Mouse (Mus musculus) G1E (cell line): ENCODE data around the gene Gfy. TPM values are rescaled to one million over a fixed set of nuclear protein-coding genes. Genes with fewer than 3 reads are reported as not detected.

Source experiments
- ATAC-seq: 2 replicates; pipeline ENCODE4 v1.8.0; 2016; ENCODE audit warnings: mild to moderate bottlenecking; ENCODE audit not compliant: insufficient number of reproducible peaks, poor library complexity, low FRiP score, severe bottlenecking; ENCODE audit errors: extremely low read depth
- DNase-seq: peaks from one replicate; pipeline ENCODE4 v3.0.0; 2012; ENCODE audit warnings: low spot score
- H3K27me3 ChIP-seq: 2 replicates; pipeline ENCODE4 v1.6.1; 2012; ENCODE audit warnings: mild to moderate bottlenecking, low read length, inconsistent platforms; ENCODE audit not compliant: insufficient read depth
- H3K36me3 ChIP-seq: replicated peaks from 2 replicates; pipeline ENCODE3; 2012; ENCODE audit warnings: mild to moderate bottlenecking, inconsistent platforms
- H3K4me1 ChIP-seq: 2 replicates; pipeline ENCODE4 v1.6.1; 2012; ENCODE audit warnings: low read depth, low read length, inconsistent platforms, mixed read lengths; ENCODE audit not compliant: insufficient read depth
- H3K4me3 ChIP-seq: 2 replicates; pipeline ENCODE4 v1.5.1; 2012; ENCODE audit warnings: low read depth, mild to moderate bottlenecking, inconsistent platforms, low read length, moderate library complexity, mixed read lengths
- H3K9me3 ChIP-seq: replicated peaks from 2 replicates; pipeline ENCODE4 v1.6.1; 2012; ENCODE audit warnings: inconsistent platforms
- CTCF ChIP-seq: IDR thresholded peaks from 2 replicates; pipeline ENCODE4 v1.5.1; 2012; ENCODE audit warnings: low read depth, low read length, inconsistent platforms, mixed read lengths
- GATA1 ChIP-seq: IDR thresholded peaks from 2 replicates; pipeline ENCODE4 v1.6.1; 2012; ENCODE audit warnings: borderline replicate concordance, low read length, inconsistent platforms, mixed read lengths
- GATA2 ChIP-seq: IDR thresholded peaks from 2 replicates; pipeline ENCODE4 v1.6.1; 2012; ENCODE audit warnings: low read depth, low read length, inconsistent platforms, borderline replicate concordance
- POLR2AphosphoS5 ChIP-seq: IDR thresholded peaks from 2 replicates; pipeline ENCODE4 v1.6.1; 2012; ENCODE audit warnings: low read depth, low read length, inconsistent platforms; ENCODE audit not compliant: insufficient replicate concordance
- TAL1 ChIP-seq: conservative IDR thresholded peaks from 2 replicates; pipeline ENCODE4 v1.6.1; 2012; ENCODE audit warnings: low read depth, low read length, inconsistent platforms, mixed read lengths
- polyA plus RNA-seq: library from polyadenylated mRNA; stranded (reverse); fragments of >175 nt; gene quantifications from 2 replicates; pipeline ENCODE4 v1.2.3, GENCODE M21; 2012
- total RNA-seq, 2 experiments: library from RNA; stranded (forward) in 1 of 2; stranded (reverse) in 1 of 2; fragments of 200-1000 nt in 1 of 2; fragments of >200 nt in 1 of 2; fragmentation: Nextera tagmentation in 1 of 2; gene quantifications; 2 replicates each; pipeline ENCODE4 v1.2.3; 2014 to 2017

Gene Gfy
- total and polyA plus RNA-seq, 3 experiments = 0.05 TPM; not detected in 2

- DNase-seq (no peak), ATAC-seq (no peak)
- Histone ChIP-seq H3K4me1 (peaks cover 66% of the 10 kb centered on the region), H3K9me3 (no peaks in the 10 kb centered on the region), H3K27me3 (no peaks in the 10 kb centered on the region), H3K4me3 (peak overlapping the region; percentile 93), H3K36me3 (peaks cover 71% of the 10 kb centered on the region)
- TF ChIP-seq GATA1 = no peak
These were observed 51.6 kb downstream of the Gfy start for GRCm38 (mm10) chr7:45127700-45128224.

- ATAC-seq (no peak), DNase-seq (no peak)
- Histone ChIP-seq H3K27me3 (no peaks in the 10 kb centered on the region), H3K4me3 (peak overlapping the region; percentile 93), H3K4me1 (peaks cover 66% of the 10 kb centered on the region), H3K9me3 (no peaks in the 10 kb centered on the region), H3K36me3 (peaks cover 71% of the 10 kb centered on the region)
- TF ChIP-seq GATA2 = no peak
- TF ChIP-seq POLR2AphosphoS5 = no peak
- no peak for TF ChIP-seq GATA1
- no peak for TF ChIP-seq TAL1
- TF ChIP-seq CTCF = no peak
These were observed 52.3 kb downstream of the Gfy start for GRCm38 (mm10) chr7:45126844-45127699.

Other genes starting within 250 kb of the Gfy start
Only the 20 nearest of the 34 such genes appear.
- gene Prr12, start 126.7 kb downstream of the Gfy start, total RNA-seq (2014; fragmentation: Nextera tagmentation) = 36.7 and 42.4 TPM in 2 replicates
- 1.6 and 2.0 TPM in 2 replicates for gene Prr12, start 126.7 kb downstream of the Gfy start, total RNA-seq (2017)
- gene Prr12, start 126.7 kb downstream of the Gfy start, polyA plus RNA-seq = 91.6 and 98.4 TPM in 2 replicates
- 43.6 and 49.1 TPM in 2 replicates for gene Nosip, start 117.1 kb downstream of the Gfy start, total RNA-seq (2014; fragmentation: Nextera tagmentation)
- 38.9 and 49.4 TPM in 2 replicates for gene Nosip, start 117.1 kb downstream of the Gfy start, total RNA-seq (2017)
- gene Nosip, start 117.1 kb downstream of the Gfy start, polyA plus RNA-seq = 104 and 110 TPM in 2 replicates
- 11.5 and 17.8 TPM in 2 replicates for gene Prrg2, start 116.9 kb downstream of the Gfy start, total RNA-seq (2014; fragmentation: Nextera tagmentation)
- 6.8 and 9.5 TPM in 2 replicates for gene Prrg2, start 116.9 kb downstream of the Gfy start, total RNA-seq (2017)
- gene Prrg2, start 116.9 kb downstream of the Gfy start, polyA plus RNA-seq = 34.7 and 38.8 TPM in 2 replicates
- 0.49 TPM in 1 of 2 replicates, not detected in the other for gene Rcn3, start 87.3 kb downstream of the Gfy start, total RNA-seq (2014; fragmentation: Nextera tagmentation)
- gene Rcn3, start 87.3 kb downstream of the Gfy start, total RNA-seq (2017) = not detected in 2 replicates
- gene Rcn3, start 87.3 kb downstream of the Gfy start, polyA plus RNA-seq = 0.31 and 0.33 TPM in 2 replicates
- gene Fcgrt, start 75.7 kb downstream of the Gfy start, total RNA-seq (2014; fragmentation: Nextera tagmentation) = not detected in 2 replicates
- gene Fcgrt, start 75.7 kb downstream of the Gfy start, total RNA-seq (2017) = not detected in 2 replicates
- not detected in 2 replicates for gene Fcgrt, start 75.7 kb downstream of the Gfy start, polyA plus RNA-seq
- gene Rps11, start 55.1 kb downstream of the Gfy start, total RNA-seq (2014; fragmentation: Nextera tagmentation) = 916 and 1,000 TPM in 2 replicates
- 1,298 and 1,329 TPM in 2 replicates for gene Rps11, start 55.1 kb downstream of the Gfy start, total RNA-seq (2017)
- 151 and 217 TPM in 2 replicates for gene Rps11, start 55.1 kb downstream of the Gfy start, polyA plus RNA-seq
- gene Rpl13a, start 50.8 kb downstream of the Gfy start, total RNA-seq (2014; fragmentation: Nextera tagmentation) = 1,386 and 1,478 TPM in 2 replicates
- 2,356 and 2,406 TPM in 2 replicates for gene Rpl13a, start 50.8 kb downstream of the Gfy start, total RNA-seq (2017)
- gene Rpl13a, start 50.8 kb downstream of the Gfy start, polyA plus RNA-seq = 5,469 and 6,084 TPM in 2 replicates
- gene Gm45713, start 43.3 kb downstream of the Gfy start, total RNA-seq (2014; fragmentation: Nextera tagmentation) = not detected in 2 replicates
- gene Gm45713, start 43.3 kb downstream of the Gfy start, total RNA-seq (2017) = 0.16 and 0.23 TPM in 2 replicates
- 1.0 and 1.3 TPM in 2 replicates for gene Gm45713, start 43.3 kb downstream of the Gfy start, polyA plus RNA-seq
- gene Flt3l, start 43.1 kb downstream of the Gfy start, total RNA-seq (2014; fragmentation: Nextera tagmentation) = 75.7 and 76.5 TPM in 2 replicates
- 41.0 and 48.6 TPM in 2 replicates for gene Flt3l, start 43.1 kb downstream of the Gfy start, total RNA-seq (2017)
- gene Flt3l, start 43.1 kb downstream of the Gfy start, polyA plus RNA-seq = 31.7 and 38.8 TPM in 2 replicates
- gene Pih1d1, start 25.3 kb downstream of the Gfy start, total RNA-seq (2014; fragmentation: Nextera tagmentation) = 82.8 and 124 TPM in 2 replicates
- 60.9 and 68.4 TPM in 2 replicates for gene Pih1d1, start 25.3 kb downstream of the Gfy start, total RNA-seq (2017)
- gene Pih1d1, start 25.3 kb downstream of the Gfy start, polyA plus RNA-seq = 46.4 TPM in 2 replicates
- gene Aldh16a1, start 25.0 kb downstream of the Gfy start, total RNA-seq (2014; fragmentation: Nextera tagmentation) = 19.6 and 26.3 TPM in 2 replicates
- gene Aldh16a1, start 25.0 kb downstream of the Gfy start, total RNA-seq (2017) = 33.8 and 34.7 TPM in 2 replicates
- 110 and 133 TPM in 2 replicates for gene Aldh16a1, start 25.0 kb downstream of the Gfy start, polyA plus RNA-seq
- not detected in 2 replicates for gene Slc17a7, start 15.6 kb downstream of the Gfy start, total RNA-seq (2014; fragmentation: Nextera tagmentation)
- 0.06 and 0.11 TPM in 2 replicates for gene Slc17a7, start 15.6 kb downstream of the Gfy start, total RNA-seq (2017)
- gene Slc17a7, start 15.6 kb downstream of the Gfy start, polyA plus RNA-seq = 0.02 and 0.08 TPM in 2 replicates
- not detected in 2 replicates for gene Pth2, start 1.4 kb upstream of the Gfy start, total RNA-seq (2014; fragmentation: Nextera tagmentation)
- not detected in 2 replicates for gene Pth2, start 1.4 kb upstream of the Gfy start, total RNA-seq (2017)
- gene Pth2, start 1.4 kb upstream of the Gfy start, polyA plus RNA-seq = not detected in 2 replicates
- not detected in 2 replicates for gene Ccdc155, start 25.3 kb upstream of the Gfy start, total RNA-seq (2014; fragmentation: Nextera tagmentation)
- not detected in 2 replicates for gene Ccdc155, start 25.3 kb upstream of the Gfy start, total RNA-seq (2017)
- not detected in 2 replicates for gene Ccdc155, start 25.3 kb upstream of the Gfy start, polyA plus RNA-seq
- gene Dkkl1, start 32.6 kb upstream of the Gfy start, total RNA-seq (2014; fragmentation: Nextera tagmentation) = not detected in 2 replicates
- 0.11 TPM in 1 of 2 replicates, not detected in the other for gene Dkkl1, start 32.6 kb upstream of the Gfy start, total RNA-seq (2017)
- not detected in 2 replicates for gene Dkkl1, start 32.6 kb upstream of the Gfy start, polyA plus RNA-seq
- not detected in 2 replicates for gene Tead2, start 36.2 kb upstream of the Gfy start, total RNA-seq (2014; fragmentation: Nextera tagmentation)
- 0.38 TPM in 1 of 2 replicates, not detected in the other for gene Tead2, start 36.2 kb upstream of the Gfy start, total RNA-seq (2017)
- gene Tead2, start 36.2 kb upstream of the Gfy start, polyA plus RNA-seq = not detected in 2 replicates
- gene Cd37, start 59.5 kb upstream of the Gfy start, total RNA-seq (2014; fragmentation: Nextera tagmentation) = 167 and 172 TPM in 2 replicates
- 47.3 and 48.7 TPM in 2 replicates for gene Cd37, start 59.5 kb upstream of the Gfy start, total RNA-seq (2017)
- gene Cd37, start 59.5 kb upstream of the Gfy start, polyA plus RNA-seq = 51.2 and 75.3 TPM in 2 replicates
- not detected in 2 replicates for gene Slc6a16, start 61.5 kb upstream of the Gfy start, total RNA-seq (2014; fragmentation: Nextera tagmentation)
- gene Slc6a16, start 61.5 kb upstream of the Gfy start, total RNA-seq (2017) = 0.12 and 0.27 TPM in 2 replicates
- not detected in 2 replicates for gene Slc6a16, start 61.5 kb upstream of the Gfy start, polyA plus RNA-seq
- gene Slc6a21, start 97.9 kb upstream of the Gfy start, total RNA-seq (2014; fragmentation: Nextera tagmentation) = not detected in 2 replicates
- gene Slc6a21, start 97.9 kb upstream of the Gfy start, total RNA-seq (2017) = 0.23 and 0.38 TPM in 2 replicates
- gene Slc6a21, start 97.9 kb upstream of the Gfy start, polyA plus RNA-seq = not detected in 2 replicates
- gene Trpm4, start 154.2 kb upstream of the Gfy start, total RNA-seq (2014; fragmentation: Nextera tagmentation) = not detected in 2 replicates
- 0.23 and 0.49 TPM in 2 replicates for gene Trpm4, start 154.2 kb upstream of the Gfy start, total RNA-seq (2017)
- gene Trpm4, start 154.2 kb upstream of the Gfy start, polyA plus RNA-seq = 0.11 and 0.21 TPM in 2 replicates